Mouse (Mus musculus) mouse trophoblast stem cell (cell line): Measurements from ENCODE around the gene Sycp2.

ENCODE experiments used
- in situ Hi-C, 2 experiments: fragments of 300-500 bp; cut with MseI, MboI; formaldehyde crosslinking; loops; 2 replicates in 1 of 2; 3 replicates in 1 of 2; pipeline ENCODE4 v1.15.1; 2025

The Sycp2 gene

DNA sequence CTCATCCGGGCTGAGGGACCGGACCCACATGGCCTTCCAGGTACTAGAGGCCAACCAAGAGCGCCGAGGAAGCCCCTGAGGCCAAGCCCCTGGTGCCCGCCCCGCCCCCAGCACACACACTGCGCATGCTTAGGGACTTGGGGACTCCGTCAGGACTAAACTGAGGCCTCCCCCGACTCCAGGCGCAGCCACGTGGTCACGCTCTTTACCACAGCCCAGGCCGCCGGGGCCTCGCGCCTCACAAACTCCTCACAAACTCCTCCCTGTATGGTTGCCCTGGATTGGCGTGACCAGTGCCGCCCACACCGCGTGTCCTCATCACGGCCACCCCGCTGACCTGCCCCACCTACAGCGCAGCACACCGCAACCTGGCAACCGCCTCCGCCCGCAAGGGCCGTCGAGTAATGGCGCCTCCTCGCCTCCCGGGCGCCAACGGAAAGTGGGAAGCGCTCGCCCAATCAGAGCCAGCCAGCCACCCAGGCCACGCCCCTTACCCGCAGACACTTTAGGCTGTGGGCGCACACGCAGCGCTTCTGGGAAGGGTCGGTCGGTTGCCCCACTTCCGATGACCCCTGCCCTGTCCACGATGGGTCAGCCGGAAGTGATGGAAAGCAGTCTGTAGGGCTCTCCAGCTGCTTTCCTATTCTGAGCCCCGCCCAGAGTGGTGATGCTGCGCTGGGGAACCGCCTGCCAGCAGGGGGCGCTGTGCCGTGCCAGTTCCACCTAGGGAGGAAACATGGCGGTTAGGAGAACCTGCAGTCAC lies at the start of gene Sycp2:
Gene Sycp2 (minus strand): TSS at position 633 of the 763 bp plus-strand sequence.
- in situ Hi-C loops, result no loop called here

GRCm38 (mm10) chr2:178454664-178455516 lies 47.4 kb upstream of the Sycp2 start:
- in situ Hi-C loops, result no loop called here

DNA sequence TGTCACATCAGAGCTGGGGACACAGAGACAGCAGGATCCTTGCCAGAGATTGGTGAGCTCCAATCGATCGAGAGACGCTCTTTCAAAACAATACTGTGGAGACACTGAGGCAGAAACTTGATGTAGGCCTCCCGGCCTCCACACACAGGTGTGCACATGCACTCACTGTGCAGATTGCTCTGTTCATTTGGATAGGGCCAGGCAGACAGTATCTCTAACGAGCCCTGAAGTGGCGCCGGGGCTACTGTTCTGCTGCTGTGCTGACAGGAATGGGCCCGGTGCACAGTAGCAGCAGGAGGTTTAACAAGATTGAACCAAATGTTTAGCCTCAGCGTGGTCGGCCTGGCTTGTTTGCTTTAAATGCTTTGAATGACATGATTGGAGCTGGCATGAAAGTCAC lies 43.5 kb upstream of the Sycp2 start:
- in situ Hi-C loops, result no loop called here

GRCm38 (mm10) chr2:178450236-178450635 lies 42.8 kb upstream of the Sycp2 start:
- in situ Hi-C loops, result no loop called here

DNA sequence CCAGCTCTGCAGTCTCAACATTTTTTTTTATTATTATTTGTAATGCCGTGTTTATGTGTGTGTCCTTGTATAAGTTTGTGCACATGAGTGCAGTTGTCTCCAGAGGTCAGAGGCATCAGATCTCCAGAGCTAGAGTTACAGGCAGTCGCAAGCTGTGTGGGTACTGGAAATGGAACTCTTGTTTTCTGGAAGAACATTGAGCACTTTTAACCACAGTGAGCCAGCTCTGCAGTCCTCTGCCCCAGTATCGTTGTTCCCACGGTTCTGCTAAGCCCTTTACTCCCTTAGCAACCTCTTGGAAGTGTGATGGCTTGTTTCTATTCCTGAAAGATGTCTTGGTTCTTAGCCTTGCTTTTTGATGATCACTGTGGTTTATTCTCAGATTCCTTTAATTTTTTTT lies 41.9 kb upstream of the Sycp2 start:
- in situ Hi-C loops, result no loop called here

DNA sequence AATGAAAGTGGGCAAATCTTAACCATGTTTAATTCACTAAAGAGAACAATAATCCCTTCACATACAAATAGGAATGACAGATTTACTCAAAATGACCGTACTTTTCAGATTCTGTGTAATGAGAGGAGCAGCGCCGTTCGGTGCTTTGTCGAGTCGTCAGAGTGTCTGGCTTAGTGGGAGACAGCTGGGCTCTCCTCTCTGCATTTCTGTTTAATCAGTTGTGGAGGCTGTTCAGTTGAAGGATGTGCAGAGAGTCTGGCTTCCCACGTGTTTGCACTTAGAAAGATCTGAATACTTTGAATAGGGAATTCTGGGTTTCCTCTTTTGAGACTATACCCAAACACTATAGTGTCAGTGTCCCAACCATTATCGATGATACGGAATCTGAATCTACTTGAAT lies 29.8 kb upstream of the Sycp2 start:
- in situ Hi-C loops, result no loop called here

GRCm38 (mm10) chr2:178433903-178434302 lies 26.4 kb upstream of the Sycp2 start:
- in situ Hi-C loops, result no loop called here

DNA sequence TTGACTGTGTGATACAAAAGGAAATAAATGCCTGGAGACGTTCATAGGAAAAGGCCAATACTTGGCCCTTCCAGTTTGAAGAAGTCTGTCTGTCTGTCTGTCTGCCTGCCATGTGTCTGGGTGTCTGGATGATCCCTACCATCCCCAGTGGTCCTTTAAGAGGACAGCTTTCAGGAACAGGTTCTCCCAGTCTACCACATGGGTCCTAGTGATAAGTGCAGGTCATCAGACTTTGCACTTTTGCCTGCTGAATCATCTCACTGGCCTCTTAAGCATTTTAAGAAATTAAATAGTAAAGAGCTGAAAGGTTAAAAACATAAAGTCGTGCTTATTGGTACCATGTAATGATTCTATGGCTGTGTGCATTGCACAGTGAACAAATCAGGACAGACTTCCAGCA lies 26.0 kb upstream of the Sycp2 start:
- in situ Hi-C loops, result no loop called here

DNA sequence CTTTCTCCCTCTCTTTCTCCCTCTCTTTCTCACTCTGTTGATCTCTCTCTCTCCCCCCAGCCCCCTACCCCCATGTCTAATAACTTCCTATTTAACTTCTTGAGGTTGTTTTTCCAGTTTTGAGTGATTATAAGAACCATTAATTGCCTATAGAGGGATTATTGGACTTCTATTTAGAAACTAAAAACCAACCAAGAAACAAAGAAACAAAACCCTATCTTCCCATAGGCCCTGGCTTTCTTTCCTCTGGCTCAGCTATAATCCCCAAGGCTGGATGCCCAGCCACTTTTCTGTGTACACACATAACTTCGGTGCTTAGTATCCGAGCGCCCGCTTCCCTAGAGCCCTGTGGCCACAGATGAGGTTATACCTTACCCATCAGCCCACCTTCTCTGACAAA lies 22.7 kb upstream of the Sycp2 start, which contains the start of gene Cdh26:
Gene Cdh26 (plus strand): TSS at position 301 of the 400 bp plus-strand sequence.
- in situ Hi-C loops, result no loop called here

DNA sequence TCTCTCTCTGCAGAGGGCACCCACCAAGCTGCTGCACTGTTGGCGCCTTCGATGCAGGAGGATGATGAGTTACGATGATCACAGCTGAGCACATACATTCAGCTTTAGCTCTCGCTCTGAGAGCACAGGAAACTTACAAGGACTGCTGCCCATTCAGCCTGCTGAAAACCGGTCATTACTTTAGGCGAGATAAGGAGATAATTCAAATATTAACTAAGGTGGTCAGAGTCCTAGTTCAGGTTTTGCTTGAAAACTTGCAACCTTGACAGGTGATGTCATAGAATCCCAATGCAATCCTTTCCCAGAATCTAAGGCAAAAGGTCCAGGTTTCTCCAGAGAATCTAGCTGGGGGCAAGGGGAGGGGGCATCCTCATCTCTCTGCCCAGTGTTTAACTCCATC lies 21.9 kb upstream of the Sycp2 start:
- in situ Hi-C loops, result no loop called here

DNA sequence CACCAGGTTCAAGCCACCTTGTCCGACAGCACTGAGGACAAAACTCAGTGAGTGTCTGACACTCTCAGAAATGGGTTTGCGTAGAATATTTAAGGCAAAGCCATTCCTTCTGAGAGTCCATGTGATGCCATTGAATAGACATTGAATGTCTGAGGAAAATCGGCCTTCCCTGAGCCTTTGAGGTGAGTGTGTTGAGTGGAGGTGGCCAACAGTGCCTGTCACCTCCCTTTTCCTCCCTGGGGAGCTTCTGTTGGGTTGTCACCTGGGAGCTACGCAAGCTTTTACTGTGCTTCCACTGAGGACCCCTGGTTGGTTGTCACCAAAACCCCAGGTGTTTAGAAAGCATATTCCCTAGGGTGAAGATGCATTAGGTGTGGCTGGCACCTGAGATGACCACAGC lies 21.2 kb upstream of the Sycp2 start:
- in situ Hi-C loops, result no loop called here

DNA sequence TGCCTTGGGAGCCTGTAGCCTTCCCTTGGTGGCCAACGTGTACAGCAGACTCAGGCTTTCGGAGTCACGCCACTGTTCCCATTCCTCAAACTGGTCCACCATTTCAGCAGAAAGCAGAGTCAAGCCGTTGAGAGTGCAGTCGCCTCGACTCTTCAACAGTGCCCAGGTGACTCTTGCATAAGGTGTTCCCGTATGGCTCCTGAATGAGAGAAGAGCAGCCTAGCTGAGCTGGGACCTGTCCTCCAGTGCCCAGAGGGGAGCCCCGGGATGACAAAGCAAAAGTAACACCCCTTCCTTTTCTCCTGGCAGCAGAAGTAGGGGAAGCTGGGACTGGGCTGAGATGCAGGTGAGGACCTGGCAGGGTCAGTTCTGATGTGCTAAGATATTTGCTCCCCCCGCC lies 20.7 kb upstream of the Sycp2 start:
- in situ Hi-C loops, result no loop called here

GRCm38 (mm10) chr2:178427181-178427580 lies 19.7 kb upstream of the Sycp2 start:
- in situ Hi-C loops, result no loop called here

- in situ Hi-C loops, result no loop called here
These were observed 18.7 kb upstream of the Sycp2 start for GRCm38 (mm10) chr2:178426229-178426628.

GRCm38 (mm10) chr2:178423223-178423622 lies 15.7 kb upstream of the Sycp2 start:
- in situ Hi-C loops, result no loop called here

DNA sequence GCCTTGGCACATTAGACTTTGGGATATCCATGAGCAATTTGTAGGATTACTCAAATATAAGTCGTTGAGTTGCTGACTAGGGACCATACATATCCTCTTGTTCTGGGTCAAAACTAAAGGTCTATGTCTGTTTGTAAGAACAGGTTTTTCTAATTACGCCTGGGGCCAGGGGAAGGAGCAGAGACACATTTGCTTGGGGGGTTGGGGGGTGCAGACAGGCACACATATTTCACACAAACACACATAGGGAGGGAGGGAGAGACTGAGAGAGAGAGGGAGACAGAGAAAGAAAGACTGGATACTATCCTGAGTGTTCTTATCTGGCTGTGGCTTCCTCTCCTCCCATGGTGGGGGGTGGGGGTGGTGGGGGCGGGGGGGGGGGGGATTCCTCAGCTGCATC lies 14.7 kb upstream of the Sycp2 start:
- in situ Hi-C loops, result no loop called here

GRCm38 (mm10) chr2:178421603-178422002 lies 14.1 kb upstream of the Sycp2 start:
- in situ Hi-C loops, result no loop called here

DNA sequence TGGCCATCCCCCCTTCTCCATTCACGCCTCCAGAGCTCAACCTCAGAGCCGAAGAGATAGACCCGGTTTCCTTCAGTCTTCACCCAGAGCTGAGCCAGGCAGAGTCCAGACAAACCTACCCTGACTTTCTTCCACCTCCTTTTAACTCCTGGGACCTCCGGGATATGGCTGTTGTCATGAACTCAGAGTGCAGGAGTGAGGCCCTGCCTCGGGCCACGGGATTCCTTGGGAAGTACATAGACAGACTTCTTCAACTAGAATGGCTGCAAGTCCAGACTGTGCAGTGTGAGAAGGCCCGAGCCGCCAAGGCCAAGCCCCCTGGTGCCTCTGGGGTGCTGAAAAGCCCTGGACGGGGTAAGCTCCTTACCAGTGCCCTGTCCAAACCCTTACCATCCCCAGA lies 13.1 kb upstream of the Sycp2 start:
- in situ Hi-C loops, result no loop called here

GRCm38 (mm10) chr2:178416970-178417369 lies 9.5 kb upstream of the Sycp2 start:
- in situ Hi-C loops, result no loop called here

GRCm38 (mm10) chr2:178416427-178416826 lies 8.9 kb upstream of the Sycp2 start:
- in situ Hi-C loops, result no loop called here

DNA sequence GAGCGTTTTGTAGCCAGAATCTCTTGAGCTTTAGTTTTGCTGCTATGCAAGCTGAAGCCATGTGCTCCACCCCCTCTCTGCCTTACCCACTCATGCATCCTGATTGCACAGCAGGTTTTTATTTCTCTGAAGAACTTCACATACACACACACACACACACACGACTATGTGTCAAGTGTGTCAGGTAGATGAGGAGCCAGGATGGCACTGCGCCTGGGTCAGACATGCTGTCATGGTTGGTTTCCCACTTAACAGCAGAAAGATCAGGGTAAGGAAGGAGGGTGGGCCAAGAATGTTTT lies 7.6 kb upstream of the Sycp2 start:
- in situ Hi-C loops, result no loop called here

- in situ Hi-C loops, result no loop called here
These were observed 7.0 kb upstream of the Sycp2 start, which contains the start of the genes Ppp1r3d and Fam217b for GRCm38 (mm10) chr2:178414261-178415149. TSS of gene Ppp1r3d (minus strand) at chr2:178414472. TSS of gene Fam217b (plus strand) at chr2:178414524.
